Mouse (Mus musculus) mouse embryonic stem cell (cell line): ENCODE results near the gene Scamp3.
"Not testable (repeated sequence)": the region's sequence is repeated elsewhere in the genome, so short reads cannot be mapped to it uniquely, and the experiment has no call there.

Experiments used
- in situ Hi-C, 2 experiments: fragments of 300-500 bp; cut with MboI; formaldehyde crosslinking; loops; 1 replicate in 1 of 2; 3 replicates in 1 of 2; pipeline ENCODE4 v1.14.3; 2019 to 2020; ENCODE audit warnings: low sequenced_read_pairs in 2 of 2, low pct_unique_long_range_greater_than_20kb in 1 of 2, mixed read lengths in 1 of 2; ENCODE audit not compliant: unreplicated experiment in 1 of 2

The Scamp3 gene

DNA sequence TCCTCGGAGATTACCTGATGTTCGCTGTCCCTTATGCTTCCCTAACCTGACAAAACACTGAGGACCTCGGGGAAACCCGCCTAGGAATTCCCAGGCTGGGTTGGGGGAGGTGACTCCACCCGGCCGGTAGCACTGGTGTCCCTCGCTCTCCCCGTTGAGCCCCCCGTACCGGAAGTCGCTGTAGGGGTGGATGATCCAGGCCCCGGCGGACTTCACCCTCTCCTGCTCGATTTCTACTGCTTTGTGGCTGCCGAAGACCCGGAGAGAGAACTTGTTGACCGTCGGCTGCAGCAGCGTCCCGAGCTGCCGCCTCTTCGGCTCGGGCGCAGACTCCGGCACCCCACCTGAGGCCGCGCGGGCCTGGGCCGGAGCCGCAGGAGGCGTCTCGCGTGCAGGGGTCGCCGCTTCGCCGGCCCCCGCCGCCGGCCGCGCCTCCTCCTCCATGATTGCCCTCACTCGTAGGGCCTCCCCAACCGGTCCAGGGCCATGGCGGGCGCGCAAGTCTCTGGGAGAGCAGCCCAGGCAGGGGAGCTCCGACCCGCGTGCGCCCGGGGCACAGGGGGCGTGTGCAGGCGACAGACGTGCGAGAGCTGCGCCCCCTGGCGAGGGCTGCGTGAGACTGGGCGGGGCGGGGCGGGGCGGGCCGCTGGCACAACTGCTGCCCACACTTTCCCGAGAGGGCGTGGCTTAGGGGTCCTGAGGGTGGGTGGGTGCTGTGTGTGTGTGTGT is 17.5 kb upstream of the Scamp3 start, which contains the start of gene Hcn3:
Gene Hcn3 (minus strand): TSS at position 581 of the 729 bp plus-strand sequence.
- in situ Hi-C loops, result no loop called here

DNA sequence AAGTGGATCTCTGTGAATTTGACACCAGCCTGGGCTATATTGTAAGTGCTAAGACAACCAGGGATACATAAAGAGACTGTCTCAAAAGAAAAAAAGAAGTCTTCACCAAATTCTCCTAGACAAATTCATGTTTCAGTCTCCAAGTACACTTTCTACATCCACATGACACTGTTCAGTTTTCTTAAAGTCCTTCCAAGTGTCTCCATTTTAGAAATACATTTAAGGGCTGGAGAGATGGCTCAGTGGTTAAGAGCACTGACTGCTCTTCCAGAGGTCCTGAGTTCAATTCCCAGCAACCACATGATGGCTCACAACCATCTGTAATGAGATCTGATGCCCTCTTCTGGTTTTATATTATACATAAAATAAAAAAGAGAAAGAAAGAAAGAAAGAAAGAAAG is 16.1 kb upstream of the Scamp3 start:
- in situ Hi-C loops, result not testable (repeated sequence)

DNA sequence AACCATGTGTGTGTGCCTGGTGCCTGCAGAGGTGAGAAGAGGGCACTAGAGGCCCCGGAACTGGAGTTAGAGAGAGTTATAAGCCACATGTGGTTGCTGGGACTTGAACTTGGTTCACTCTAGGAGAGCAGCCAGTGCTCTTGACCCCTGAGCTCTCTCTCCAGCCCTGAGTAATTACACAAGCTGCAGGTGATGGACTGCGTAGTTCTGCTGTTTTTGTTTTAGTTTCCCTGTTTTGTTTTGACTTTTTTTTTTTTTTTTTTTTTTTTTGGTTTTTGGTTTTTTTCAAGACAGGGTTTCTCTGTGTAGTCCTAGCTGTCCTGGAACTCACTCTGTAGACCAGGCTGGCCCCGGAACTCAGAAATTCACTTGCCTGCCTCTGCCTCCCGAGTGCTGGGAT is 15.5 kb upstream of the Scamp3 start:
- in situ Hi-C loops, result no loop called here

DNA sequence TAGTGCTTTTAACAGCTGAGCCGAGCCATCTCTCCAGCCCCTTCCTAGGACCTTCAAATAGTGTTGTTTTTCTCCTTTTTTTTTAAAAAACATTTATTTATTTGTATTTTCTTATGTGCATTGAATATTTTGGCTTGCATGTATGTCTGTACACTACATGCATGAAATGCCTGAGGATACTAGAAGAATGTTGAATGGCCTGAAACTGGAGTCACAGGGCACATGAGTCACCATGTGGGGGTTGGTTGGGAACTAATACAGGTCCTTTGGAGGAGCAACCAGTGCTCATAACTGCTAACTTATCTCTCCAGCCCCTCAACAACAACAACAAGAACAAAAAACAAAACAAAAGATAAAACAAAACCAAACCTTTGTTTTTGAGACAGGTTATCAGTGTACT is 14.2 kb upstream of the Scamp3 start:
- in situ Hi-C loops, result no loop called here

DNA sequence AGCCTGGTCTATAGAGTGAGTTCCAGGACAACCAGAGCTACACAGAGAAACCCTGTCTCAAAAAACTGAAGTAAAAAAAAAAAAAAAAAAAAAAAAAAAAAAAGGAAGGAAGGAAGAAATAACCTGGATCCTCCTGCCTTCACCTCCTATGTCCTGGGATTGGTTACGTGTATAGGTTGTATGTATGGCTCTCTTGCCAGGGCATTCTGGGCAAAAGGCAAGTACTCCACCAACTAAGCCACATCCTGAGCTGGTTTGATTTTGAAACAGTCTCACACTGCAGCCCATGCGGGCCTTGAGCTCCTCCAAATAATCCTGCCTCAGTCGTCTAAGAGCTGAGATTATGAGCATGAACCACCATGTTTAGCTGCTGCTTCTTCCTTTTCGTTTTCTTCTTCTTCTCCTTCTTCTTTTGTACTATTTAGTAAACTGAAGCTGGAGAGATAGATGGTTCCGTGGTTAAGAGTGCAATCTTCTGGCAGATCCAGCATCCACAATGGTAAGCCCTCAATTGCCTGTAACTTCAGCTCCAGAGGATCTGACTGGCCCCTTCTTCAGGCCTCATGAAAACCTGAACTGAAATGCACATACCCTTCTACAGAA is 13.5 kb upstream of the Scamp3 start:
- in situ Hi-C loops, result no loop called here

DNA sequence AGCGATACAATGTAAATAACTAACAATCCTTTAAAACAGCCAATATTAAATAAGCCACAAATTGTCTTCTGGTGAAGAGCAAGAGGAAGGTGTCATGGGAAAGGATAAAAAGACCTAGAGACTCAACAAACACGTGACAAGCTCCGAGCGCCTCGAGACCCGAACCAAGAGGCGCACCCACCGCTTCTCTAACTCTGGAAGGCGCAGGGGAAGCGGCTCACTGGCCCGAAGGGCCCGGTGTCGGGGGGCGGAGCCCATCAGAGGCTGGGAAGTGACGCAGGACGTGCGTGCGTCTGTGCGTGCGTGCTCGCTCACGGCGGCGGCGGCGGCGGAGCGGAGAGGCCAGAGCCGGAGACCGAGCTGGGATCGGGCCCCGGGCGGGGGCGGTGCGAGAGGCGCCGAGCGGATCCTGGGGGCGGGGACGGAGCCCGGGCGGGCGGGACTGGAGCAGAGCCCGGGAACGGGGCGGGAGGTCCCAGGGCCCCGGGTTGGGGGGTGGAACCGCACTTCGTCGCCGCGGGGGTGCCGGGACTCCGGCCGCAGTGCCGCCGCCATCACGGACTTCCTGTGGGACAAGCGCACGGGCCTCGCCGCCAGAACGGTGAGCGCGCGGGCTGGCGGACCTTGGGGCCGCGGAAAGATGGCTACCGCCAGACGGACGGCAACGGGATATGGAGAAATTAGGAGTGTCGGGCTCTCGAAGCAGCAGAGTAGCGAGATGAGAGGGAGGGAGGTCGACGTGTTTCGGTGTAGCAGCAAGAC is 12.6 kb upstream of the Scamp3 start, which contains the start of gene Clk2:
Gene Clk2 (plus strand): TSS at position 290 of the 762 bp plus-strand sequence.
- in situ Hi-C loops, result no loop called here

DNA sequence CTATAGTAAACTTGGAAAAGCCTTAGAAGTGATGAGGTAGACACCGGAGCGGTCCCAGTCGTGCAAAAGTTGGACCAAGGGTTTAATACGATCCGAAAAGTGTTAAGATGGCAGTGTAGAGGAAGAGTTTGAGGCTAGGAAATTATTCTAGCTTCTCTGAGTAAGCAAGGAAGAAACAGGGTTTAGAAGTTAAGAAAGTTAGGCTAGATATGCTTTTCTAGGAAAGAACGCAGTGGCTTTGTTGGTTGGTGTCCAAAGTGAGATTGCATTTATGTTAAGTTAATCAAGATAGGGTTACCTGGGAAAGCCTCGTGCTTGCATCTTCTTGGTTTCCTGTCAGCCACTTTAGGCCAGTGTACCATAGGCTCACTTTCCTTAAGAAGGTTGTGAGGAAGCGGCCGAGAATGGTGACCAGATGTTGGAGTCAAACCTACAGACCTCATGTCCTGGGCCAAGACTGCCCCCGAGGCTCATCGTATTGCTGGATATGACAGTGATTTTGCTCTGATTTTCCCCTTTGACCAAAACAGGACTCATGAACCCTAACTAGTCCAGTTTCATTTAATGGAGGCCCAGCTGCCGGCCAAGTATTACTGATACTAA is 11.9 kb upstream of the Scamp3 start:
- in situ Hi-C loops, result no loop called here

DNA sequence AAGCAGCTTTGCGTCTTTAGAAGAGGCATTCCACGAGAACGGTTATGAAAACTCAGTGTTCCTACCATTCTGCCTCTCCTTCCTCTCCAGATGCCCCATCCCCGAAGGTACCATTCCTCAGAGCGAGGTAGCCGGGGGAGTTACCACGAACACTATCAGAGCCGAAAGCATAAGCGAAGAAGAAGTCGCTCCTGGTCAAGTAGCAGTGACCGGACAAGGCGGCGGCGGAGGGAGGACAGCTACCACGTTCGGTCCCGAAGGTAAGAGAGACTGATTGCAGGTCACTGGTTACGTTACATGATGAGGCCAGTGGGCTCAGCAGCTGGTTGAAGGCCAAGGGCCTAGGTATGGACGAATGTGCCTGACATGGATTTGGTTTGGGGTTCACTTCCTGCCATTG is 10.3 kb upstream of the Scamp3 start:
- in situ Hi-C loops, result no loop called here

DNA sequence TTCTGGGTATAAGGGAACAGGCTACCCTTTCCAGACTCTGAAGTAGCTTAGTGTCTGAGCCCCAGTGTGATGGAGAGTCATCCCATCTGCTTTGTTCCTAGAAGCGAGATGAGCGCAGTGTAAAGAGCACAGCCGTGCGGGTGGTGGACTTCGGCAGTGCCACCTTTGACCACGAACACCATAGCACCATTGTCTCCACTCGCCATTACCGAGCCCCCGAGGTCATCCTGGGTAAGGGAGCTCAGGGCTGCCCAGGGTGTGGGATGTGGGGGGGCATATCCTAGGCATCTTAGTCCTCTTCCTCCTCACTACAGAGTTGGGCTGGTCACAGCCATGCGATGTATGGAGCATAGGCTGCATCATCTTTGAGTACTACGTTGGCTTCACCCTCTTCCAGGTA is 2.4 kb upstream of the Scamp3 start:
- in situ Hi-C loops, result no loop called here

DNA sequence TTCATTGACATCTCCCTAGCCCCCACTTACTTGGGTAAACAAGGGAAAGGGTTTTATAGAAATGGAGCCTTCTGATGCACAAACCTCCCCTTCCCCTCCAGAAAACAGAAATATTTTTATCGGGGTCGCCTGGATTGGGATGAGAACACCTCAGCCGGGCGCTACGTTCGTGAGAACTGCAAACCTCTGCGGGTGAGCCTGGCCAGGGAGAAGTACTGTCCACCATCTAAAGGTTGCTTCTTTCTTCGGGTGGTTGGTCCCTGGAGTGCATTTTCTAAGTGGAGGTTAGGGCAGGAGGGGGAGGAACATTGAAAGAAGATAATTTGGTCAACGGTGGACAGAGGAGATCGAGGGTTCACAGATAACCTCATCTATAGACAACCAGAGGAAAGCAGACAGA is 1.7 kb upstream of the Scamp3 start:
- in situ Hi-C loops, result no loop called here

DNA sequence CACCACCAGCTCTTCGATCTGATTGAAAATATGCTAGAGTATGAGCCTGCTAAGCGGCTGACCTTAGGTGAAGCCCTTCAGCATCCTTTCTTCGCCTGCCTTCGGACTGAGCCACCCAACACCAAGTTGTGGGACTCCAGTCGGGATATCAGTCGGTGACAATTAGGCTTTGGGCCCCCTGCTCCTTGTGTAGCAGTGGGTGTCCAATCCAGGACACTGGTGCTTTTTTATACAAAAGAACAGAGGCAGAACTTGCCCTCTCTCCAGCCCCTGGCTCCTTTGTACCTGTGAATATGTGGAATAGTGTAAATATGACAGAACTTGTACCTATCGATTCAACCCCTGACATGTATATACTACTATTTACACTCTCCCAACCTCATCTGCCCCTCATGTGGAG is 852 bp upstream of the Scamp3 start:
- in situ Hi-C loops, result no loop called here

DNA sequence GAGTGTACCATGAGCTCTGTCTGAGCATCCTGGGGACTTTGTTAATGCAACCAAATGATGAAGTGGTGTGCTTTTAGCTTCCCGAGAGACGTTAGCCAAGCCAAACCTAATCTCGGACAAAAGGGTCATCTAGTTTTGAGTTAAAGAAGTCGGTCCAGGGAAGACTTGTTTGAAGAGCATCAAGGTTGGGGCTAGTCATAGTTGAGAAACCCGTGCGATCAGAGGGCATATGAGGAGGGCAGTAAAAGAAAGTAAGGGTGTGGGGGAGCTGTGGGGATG is 773 bp downstream of the Scamp3 start:
- in situ Hi-C loops, result no loop called here

DNA sequence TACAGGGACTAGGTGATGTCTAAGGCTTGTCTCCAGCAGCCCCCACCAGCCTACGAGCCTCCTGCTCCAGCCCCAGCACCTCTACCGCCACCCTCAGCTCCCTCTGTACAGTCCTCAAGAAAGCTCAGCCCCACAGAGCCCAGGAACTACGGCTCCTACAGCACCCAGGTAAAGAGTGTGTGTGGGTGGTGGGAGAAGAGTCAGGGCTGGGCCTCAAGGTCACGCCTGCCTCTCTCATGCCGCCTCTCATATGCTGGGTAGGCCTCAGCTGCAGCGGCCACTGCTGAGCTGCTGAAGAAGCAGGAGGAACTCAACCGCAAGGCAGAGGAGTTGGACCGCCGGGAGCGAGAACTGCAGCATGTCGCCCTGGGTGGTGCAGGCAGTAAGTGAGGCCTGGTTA is 1.8 kb downstream of the Scamp3 start:
- in situ Hi-C loops, result no loop called here

DNA sequence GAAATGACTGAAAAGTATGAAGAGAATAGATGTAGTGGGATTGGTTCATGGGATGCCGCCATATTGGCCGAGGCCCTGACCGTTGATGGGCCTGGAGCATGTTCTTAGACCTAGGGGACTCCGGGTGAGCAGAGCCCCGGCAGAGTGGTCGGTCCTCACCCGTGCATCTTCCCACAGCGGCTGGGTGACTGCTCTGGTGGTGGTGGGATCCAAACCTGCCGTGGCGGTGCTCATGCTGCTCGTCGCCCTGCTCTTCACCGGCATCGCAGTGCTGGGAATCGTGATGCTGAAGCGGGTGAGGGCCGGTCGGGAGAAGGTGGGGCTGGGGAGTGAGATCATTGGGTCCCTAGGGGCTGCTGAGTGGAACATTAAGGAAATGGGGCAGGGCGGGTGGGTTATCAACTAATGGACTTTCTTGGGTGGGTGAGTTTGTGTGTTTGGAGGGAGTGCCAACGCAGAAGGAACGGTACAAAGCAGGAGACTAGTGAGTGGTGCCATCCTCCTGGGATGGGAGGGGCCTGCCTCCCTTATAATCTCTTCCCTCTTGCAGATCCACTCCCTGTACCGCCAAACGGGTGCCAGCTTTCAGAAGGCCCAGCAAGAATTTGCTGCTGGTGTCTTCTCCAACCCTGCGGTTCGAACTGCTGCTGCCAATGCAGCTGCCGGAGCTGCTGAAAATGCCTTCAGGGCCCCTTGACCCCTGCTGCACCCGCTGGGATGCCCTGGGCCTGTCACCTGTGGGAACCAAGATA is 4.7 kb downstream of the Scamp3 start:
- in situ Hi-C loops, result no loop called here

DNA sequence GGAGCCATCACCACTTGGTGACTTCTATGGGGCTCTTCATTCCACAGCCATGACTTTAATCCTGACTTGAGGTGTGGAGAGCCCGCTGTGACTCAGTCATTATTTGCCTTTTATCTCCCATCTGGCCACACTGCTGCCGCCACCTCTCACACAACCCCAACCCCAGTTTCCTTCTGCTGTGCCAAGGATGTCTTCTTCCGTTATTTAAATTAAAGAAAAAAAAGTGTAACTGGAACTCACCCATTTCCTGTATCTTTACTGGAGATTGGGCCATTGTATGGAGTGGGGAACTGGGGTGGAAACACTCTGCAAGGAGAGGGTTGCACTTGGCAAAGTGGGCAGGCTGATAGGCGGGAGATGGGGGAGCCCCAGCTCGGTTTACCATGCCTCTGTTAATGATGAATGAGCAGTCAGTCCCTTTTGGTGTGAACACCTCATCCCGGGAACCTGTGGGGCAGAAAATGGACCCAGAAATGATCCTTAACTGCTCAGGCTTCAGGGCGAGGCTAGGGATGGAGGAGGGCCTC is 5.3 kb downstream of the Scamp3 start:
- in situ Hi-C loops, result no loop called here

DNA sequence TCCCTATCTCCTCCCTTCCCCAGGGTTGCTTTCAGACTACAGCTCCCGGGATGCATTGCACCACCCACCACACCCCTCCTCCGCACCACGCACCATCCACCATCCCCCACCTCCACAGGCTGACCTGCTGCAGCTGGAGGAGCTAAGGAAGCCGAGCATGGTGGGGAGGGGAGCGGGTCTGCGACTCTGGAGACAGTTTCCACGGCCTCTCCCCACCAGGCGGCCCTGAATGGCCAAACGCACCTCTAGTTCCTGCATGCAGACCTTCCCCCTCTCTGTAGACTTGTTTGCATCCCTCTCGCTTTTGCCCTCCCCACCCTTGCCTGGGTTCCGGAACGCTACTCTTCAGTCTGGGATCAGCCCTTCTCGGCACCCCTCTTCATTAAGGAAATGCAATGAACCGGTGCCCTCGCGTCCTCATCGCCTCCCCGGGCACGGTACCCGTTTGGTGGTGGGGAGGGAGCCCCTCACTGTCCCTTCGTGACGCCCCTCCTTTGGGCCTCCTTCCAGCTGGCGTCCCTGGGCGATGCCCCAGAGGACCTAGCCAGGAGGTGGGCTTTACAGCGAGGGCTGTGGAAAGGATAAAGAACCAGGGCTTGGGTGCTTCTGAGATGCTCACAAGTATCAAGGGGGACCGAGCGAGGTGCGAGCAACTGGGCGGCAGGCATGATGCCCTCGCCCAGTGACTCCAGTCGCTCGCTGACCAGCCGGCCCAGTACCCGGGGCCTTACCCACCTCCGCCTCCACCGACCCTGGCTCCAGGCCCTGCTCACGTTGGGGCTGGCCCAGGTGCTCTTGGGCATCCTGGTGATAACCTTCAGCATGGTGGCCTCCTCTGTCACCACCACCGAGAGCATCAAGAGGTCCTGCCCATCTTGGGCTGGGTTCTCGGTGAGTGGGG is 6.0 kb downstream of the Scamp3 start, which contains the start of gene Fam189b:
Gene Fam189b (plus strand): TSS at position 86 of the 901 bp plus-strand sequence.
- in situ Hi-C loops, result no loop called here

DNA sequence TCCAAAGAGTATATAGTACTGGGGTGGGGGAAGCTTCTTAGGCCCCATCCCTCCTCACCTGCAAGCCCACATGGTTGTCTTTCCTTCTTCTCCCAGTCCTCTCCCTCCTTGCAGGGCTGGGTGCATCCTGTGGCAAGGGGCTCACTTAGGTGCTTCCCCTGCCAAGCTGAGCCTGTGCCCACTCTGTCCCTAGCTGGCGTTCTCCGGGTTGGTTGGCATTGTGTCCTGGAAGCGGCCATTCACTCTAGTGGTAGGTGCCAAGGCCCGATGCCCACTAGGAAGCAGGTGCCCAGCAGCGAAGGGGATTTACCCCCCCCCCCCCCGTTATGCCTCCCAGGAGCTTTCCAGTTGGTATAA is 6.7 kb downstream of the Scamp3 start:
- in situ Hi-C loops, result no loop called here

DNA sequence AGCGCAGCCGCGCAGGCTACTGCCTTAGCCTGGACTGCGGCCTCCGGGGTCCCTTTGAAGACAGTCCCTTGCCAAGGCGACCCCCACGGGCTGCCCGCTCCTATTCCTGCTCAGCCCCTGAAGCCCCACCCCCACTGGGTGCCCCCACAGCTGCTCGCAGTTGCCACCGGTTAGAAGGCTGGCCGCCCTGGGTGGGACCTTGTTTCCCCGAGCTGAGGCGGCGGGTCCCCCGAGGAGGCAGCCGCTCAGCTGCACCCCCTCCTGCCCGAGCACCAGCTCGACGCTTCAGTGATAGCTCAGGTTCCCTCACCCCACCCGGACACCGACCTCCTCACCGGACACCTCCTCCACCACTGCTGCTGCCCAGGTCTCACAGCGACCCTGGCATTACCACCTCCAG is 9.9 kb downstream of the Scamp3 start:
- in situ Hi-C loops, result no loop called here
